Mouse (Mus musculus): ENCODE data around the gene Flnc. TPM values are rescaled to one million over a fixed set of nuclear protein-coding genes. Genes with fewer than 3 reads are reported as not detected.

The Flnc gene
- polyA plus RNA-seq, 1 experiment: 0.54 TPM

DNA sequence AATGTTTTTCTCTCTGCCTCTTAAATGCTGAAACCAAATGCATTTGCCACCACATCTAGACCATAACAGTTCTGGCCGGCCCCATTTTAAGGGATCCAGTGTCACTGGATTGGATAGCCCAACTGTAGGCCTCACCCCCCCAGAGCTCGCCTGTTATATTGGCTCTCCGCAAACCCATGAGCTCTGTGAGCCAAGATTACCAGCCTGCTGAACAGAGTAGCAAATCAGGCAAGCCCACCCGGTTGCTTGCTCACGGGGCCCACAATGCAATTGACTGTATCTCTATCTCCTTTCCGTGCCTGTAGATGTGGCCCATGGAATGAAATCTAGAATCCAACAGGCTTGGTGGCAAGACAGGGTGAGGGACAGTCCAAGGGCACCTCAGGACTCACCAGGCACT is 67.8 kb downstream of the Flnc start:
- Histone ChIP-seq H3K27ac (ENCODE audit: insufficient read depth, low read length) (no peak overlapping the region), H3K4me3 (ENCODE audit: insufficient read depth, low read length) (no peak overlapping the region), H3K4me1 (ENCODE audit: control insufficient read depth, insufficient read depth, low read length) (no peaks in the 10 kb centered on the region)
- TF ChIP-seq CTCF (IDR thresholded peaks at IDR 0.05; ENCODE audit: extremely low read depth, insufficient read depth, low read length) (no peak), POLR2A (IDR thresholded peaks at IDR 0.05; ENCODE audit: extremely low read depth, insufficient read depth, low read length) (no peak)

DNA sequence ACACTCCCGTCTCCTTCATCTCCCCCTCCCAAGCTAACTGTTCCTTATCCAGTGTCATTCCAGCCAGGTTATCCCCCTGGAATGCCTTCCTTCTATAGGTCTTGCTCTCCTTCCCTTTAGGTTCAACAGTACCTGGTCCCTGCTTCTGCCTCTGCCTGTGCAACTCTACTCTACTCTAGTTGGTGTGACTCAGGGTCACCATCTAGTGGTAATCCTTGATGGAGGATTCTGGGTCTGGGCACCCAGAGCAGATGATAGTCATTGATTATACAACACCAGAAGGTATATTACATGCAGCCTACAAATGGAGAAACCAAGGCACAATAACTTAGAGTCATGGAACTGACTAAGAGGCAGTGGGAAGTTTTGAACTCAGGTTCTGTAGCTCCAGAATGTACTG is 68.5 kb downstream of the Flnc start:
- no peaks in the 10 kb centered on the region for H3K4me1 ChIP-seq (ENCODE audit: control insufficient read depth, insufficient read depth, low read length)
- H3K4me3 ChIP-seq (ENCODE audit: insufficient read depth, low read length): no peak overlapping the region
- H3K27ac ChIP-seq (ENCODE audit: insufficient read depth, low read length): no peak overlapping the region
- TF ChIP-seq CTCF (IDR thresholded peaks at IDR 0.05; ENCODE audit: extremely low read depth, insufficient read depth, low read length) (peak; percentile 31; the same call in 1 of the 2 replicates), POLR2A (IDR thresholded peaks at IDR 0.05; ENCODE audit: extremely low read depth, insufficient read depth, low read length) (no peak)

DNA sequence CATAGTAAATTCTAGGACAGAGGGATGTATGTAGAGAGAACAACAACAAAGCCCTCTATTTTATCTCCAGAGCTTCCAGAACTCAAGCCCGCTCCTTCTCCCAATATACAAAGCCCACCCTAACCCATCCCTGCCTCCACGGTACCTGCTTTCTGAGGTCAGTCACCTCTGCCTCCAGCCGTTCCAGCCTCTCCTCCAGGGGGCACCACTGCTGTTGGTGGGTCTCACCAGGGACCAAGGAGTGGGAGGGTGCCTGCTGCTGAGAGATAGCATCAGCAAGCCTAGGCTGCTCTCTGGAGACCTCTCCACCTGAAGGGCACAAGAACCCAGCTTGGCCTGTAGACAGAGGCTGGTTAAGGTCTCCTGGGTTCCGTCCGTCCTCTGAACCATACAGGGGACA is 72.4 kb downstream of the Flnc start:
- Histone ChIP-seq H3K4me3 (ENCODE audit: insufficient read depth, low read length) (no peak overlapping the region), H3K27ac (ENCODE audit: insufficient read depth, low read length) (no peak overlapping the region), H3K4me1 (ENCODE audit: control insufficient read depth, insufficient read depth, low read length) (no peaks in the 10 kb centered on the region)
- TF ChIP-seq CTCF (IDR thresholded peaks at IDR 0.05; ENCODE audit: extremely low read depth, insufficient read depth, low read length): no peak
- no peak for TF ChIP-seq POLR2A (IDR thresholded peaks at IDR 0.05; ENCODE audit: extremely low read depth, insufficient read depth, low read length)

DNA sequence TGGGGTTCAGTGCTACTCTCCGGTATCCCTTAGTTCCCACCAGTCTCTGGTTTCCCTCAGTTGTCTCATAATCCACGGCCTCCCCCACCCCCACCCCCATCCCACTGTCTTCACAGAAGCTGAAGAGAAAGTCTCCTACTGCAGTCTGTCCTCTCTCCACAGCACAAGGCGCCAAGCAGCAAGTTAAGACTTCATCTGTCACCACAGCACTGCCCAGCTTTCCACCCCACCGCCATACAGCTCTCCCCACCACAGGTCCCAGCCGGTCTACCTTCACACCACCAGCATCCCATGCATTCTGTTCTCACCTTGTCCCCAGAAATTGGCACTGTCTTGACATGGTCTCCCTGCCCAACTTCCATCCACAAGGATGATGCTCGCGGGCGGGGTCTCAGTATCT is 73.8 kb downstream of the Flnc start:
- H3K27ac ChIP-seq (ENCODE audit: insufficient read depth, low read length): no peak overlapping the region
- no peak for TF ChIP-seq CTCF (IDR thresholded peaks at IDR 0.05; ENCODE audit: extremely low read depth, insufficient read depth, low read length)
- TF ChIP-seq POLR2A (IDR thresholded peaks at IDR 0.05; ENCODE audit: extremely low read depth, insufficient read depth, low read length): no peak
- H3K4me1 ChIP-seq (ENCODE audit: control insufficient read depth, insufficient read depth, low read length): no peaks in the 10 kb centered on the region
- peak overlapping the region; percentile 24; the same call in 1 of the 2 replicates for H3K4me3 ChIP-seq (ENCODE audit: insufficient read depth, low read length)

DNA sequence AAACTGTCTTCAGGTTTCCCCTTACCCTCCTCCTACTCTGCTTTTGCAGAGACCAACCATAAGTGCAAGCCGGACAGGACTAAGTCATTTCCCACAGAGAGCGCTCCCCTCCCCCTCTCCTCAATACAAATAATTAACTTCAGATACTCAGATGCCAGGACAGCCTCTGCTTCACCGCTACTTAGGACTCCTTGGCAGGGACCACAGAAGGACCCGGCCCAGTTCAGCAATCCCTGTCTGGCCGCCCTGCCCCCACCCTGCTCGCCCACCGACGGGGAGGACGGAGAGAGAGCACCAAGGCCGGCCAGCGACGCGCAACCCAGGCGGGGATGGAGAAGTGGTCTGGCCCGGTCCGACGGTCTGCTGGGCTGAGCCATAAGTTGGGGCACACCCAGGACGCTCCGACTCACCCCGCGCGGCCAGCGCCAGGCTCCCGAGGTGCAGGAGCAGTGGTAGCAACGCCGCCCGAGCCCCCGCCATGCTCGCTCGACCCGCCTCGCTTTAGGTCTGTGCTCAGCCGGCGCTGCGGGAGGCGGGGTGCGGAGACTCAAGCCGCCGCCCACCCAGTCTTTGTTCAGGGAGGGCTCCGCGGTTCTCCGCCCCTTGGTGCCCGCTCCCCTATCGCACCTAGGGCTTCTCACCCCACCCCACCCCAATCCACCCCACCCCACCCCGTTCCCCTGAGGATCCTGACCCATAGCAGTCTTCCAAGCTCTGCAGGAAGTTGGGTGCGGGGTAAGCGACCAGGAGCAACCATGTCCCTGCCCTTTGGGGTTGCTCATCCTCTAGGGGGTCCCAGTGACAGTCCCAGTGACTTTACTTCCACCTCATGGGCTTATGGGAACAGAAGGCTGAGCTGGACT is 74.6 kb downstream of the Flnc start, which contains the start of gene Kcp:
TSS of gene Kcp (minus strand) at position 506 of the 863 bp plus-strand sequence.
- no peak within 1 kb of the TSS for H3K27ac ChIP-seq (ENCODE audit: insufficient read depth, low read length)
- TF ChIP-seq POLR2A (IDR thresholded peaks at IDR 0.05; ENCODE audit: extremely low read depth, insufficient read depth, low read length): no peak
- TF ChIP-seq CTCF (IDR thresholded peaks at IDR 0.05; ENCODE audit: extremely low read depth, insufficient read depth, low read length): no peak

DNA sequence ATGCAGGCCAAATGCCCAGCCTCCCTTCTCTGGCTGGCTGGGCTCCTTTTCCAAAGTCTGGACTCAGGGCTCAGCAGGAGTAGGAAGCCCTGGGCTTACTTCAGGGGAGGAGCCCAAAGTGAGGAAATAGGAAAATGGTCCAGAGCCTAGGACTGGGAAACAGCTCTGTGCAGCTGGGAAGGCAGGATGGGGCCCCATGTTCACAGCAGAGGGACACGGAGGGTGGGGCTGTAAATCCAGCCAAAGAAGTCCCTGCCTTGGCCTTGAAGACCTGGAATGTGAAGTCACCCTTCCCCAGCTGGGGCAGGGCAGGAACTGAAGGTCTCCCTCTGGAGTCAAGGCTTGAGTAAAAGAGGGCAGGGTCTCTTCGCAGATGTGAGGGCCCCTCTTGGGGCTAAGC is 76.0 kb downstream of the Flnc start:
- no peak overlapping the region for H3K4me3 ChIP-seq (ENCODE audit: insufficient read depth, low read length)
- TF ChIP-seq CTCF (IDR thresholded peaks at IDR 0.05; ENCODE audit: extremely low read depth, insufficient read depth, low read length) (no peak), POLR2A (IDR thresholded peaks at IDR 0.05; ENCODE audit: extremely low read depth, insufficient read depth, low read length) (no peak)
- H3K27ac ChIP-seq (ENCODE audit: insufficient read depth, low read length): no peak overlapping the region
- no peaks in the 10 kb centered on the region for H3K4me1 ChIP-seq (ENCODE audit: control insufficient read depth, insufficient read depth, low read length)

More for the DNA sequence above, 74.6 kb downstream of the Flnc start, which contains the start of gene Kcp:
- H3K4me1 ChIP-seq (ENCODE audit: control insufficient read depth, insufficient read depth, low read length): no peaks in the 10 kb centered on the region
- H3K4me3 ChIP-seq (ENCODE audit: insufficient read depth, low read length): peak within 1 kb of the TSS; percentile 24; the same call in 1 of the 2 replicates

Other genes with a start within 250 kb of the Flnc start
- 64.4 and 65.6 TPM in 2 replicates for gene Impdh1, start 216.9 kb upstream of the Flnc start, polyA plus RNA-seq (2012; rRNA removed)
- 12.3 and 12.9 TPM in 2 replicates for gene Hilpda, start 160.8 kb upstream of the Flnc start, polyA plus RNA-seq (2012; rRNA removed)
- gene Fam71f2, start 153.7 kb upstream of the Flnc start, polyA plus RNA-seq (2012; rRNA removed): 1.7 and 3.0 TPM in 2 replicates
- not detected in 2 replicates for gene Fam71f1, start 114.1 kb upstream of the Flnc start, polyA plus RNA-seq (2012; rRNA removed)
- gene Calu, start 85.2 kb upstream of the Flnc start, polyA plus RNA-seq (2012; rRNA removed): 61.8 and 67.4 TPM in 2 replicates
- gene Opn1sw, start 44.8 kb upstream of the Flnc start, polyA plus RNA-seq (2012; rRNA removed): 0.19 and 0.42 TPM in 2 replicates
- gene Ccdc136, start 36.9 kb upstream of the Flnc start, polyA plus RNA-seq (2012; rRNA removed): 148 and 150 TPM in 2 replicates
- gene Atp6v1f, start 34.5 kb downstream of the Flnc start, polyA plus RNA-seq (2012; rRNA removed): 403 and 411 TPM in 2 replicates
- gene Atp6v1fnb, start 38.2 kb downstream of the Flnc start, polyA plus RNA-seq (2012; rRNA removed): 0.17 TPM in 1 of 2 replicates, not detected in the other
- 4.1 and 4.6 TPM in 2 replicates for gene Kcp, start 74.7 kb downstream of the Flnc start, polyA plus RNA-seq (2012; rRNA removed)
- 5.2 and 6.1 TPM in 2 replicates for gene Irf5, start 93.4 kb downstream of the Flnc start, polyA plus RNA-seq (2012; rRNA removed)
- gene Tnpo3, start 176.6 kb downstream of the Flnc start, polyA plus RNA-seq (2012; rRNA removed): 51.0 and 52.4 TPM in 2 replicates